Mouse (Mus musculus) heart, postnatal 0 days (tissue): ENCODE measurements around the gene Egfr.

Source experiments
- CTCF ChIP-seq: IDR thresholded peaks from 2 replicates; pipeline ENCODE4 v1.5.1; 2016; ENCODE audit warnings: antibody characterized with exemption, control low read depth, low read depth
- EP300 ChIP-seq: IDR thresholded peaks from 2 replicates; pipeline ENCODE4 v1.6.1; 2016; ENCODE audit warnings: antibody characterized with exemption, low read depth

DNA sequence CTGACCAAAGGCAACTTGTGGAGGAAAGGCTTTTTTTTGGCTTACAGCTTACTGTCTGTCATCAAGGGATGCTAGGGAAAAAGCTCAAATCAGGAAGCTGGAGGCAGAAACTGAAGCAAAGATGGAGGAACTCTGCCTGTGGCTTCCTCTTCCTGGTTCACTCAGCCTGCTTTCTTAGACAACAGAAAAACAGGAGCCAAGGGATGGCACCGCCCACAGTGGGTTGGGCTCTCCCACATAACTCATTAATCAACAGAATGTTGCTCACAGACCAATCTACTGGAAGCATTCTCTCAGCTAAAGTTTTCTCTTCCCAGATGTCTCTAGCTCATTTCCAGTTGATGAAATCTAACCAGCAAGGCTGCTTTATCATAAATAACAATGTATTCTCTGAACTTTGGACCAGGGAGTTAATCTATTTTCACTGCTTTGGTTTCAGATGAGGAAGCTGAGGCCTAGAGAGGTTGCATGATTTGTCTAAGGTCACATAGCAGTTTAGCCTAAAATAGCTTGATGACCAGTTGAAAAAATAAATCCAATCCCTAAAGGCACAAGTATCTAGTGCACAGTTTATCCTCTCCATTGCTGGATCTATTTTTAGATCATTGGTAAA, 155.6 kb downstream of the Egfr start:
- TF ChIP-seq EP300 (no peak), CTCF (no peak)
